Mouse (Mus musculus) fibroblast of lung, adult 2 months (primary cell): ENCODE results near the gene Map3k11.

ENCODE experiments used
- DNase-seq: peaks from one replicate; pipeline ENCODE4 v3.0.0-alpha.2; 2011; ENCODE audit warnings: low read depth

Map3k11 gene

GRCm38 (mm10) chr19:5688200-5689087 is at the start of gene Map3k11, which contains the start of gene Pcnx3:
Gene Map3k11, plus strand, starts transcription at chr19:5688742.
Gene Pcnx3, minus strand, starts transcription at chr19:5688908.
- DNase-seq = peak; percentile 99

GRCm38 (mm10) chr19:5640339-5640738 is 48.2 kb upstream of the Map3k11 start:
- DNase-seq = no peak

- no peak for DNase-seq
These were observed 47.5 kb upstream of the Map3k11 start for GRCm38 (mm10) chr19:5641021-5641420.

GRCm38 (mm10) chr19:5641641-5642040 is 46.9 kb upstream of the Map3k11 start:
- DNase-seq = no peak

GRCm38 (mm10) chr19:5645280-5645679 is 43.3 kb upstream of the Map3k11 start:
- DNase-seq = no peak

- no peak for DNase-seq
These were observed 41.7 kb upstream of the Map3k11 start for GRCm38 (mm10) chr19:5646731-5647330.

- no peak for DNase-seq
These were observed 40.8 kb upstream of the Map3k11 start for GRCm38 (mm10) chr19:5647791-5648190.

GRCm38 (mm10) chr19:5648401-5649297 is 39.9 kb upstream of the Map3k11 start:
- peak; percentile 69 for DNase-seq

GRCm38 (mm10) chr19:5649298-5649741 is 39.2 kb upstream of the Map3k11 start:
- DNase-seq = no peak

GRCm38 (mm10) chr19:5651502-5652274 is 36.9 kb upstream of the Map3k11 start:
- no peak for DNase-seq

- DNase-seq = no peak
These were observed 36.0 kb upstream of the Map3k11 start for GRCm38 (mm10) chr19:5652570-5652969.

GRCm38 (mm10) chr19:5653969-5654719 is 34.4 kb upstream of the Map3k11 start:
- DNase-seq = no peak

- DNase-seq = no peak
These were observed 33.7 kb upstream of the Map3k11 start for GRCm38 (mm10) chr19:5654720-5655298.

- no peak for DNase-seq
These were observed 27.4 kb upstream of the Map3k11 start for GRCm38 (mm10) chr19:5660942-5661751.

- DNase-seq = no peak
These were observed 26.2 kb upstream of the Map3k11 start for GRCm38 (mm10) chr19:5662310-5662709.

- DNase-seq = peak; percentile 62
These were observed 25.3 kb upstream of the Map3k11 start, which contains the start of gene Sipa1 for GRCm38 (mm10) chr19:5662981-5663913. Gene Sipa1, minus strand, starts transcription at chr19:5663707.

- DNase-seq = no peak
These were observed 23.8 kb upstream of the Map3k11 start for GRCm38 (mm10) chr19:5664669-5665257.

GRCm38 (mm10) chr19:5665465-5665864 is 23.1 kb upstream of the Map3k11 start:
- no peak for DNase-seq
